Mouse (Mus musculus) ES-E14 (cell line): ENCODE results near the gene Olfr600.
"Not testable (repeated sequence)": the region's sequence is repeated elsewhere in the genome, so short reads cannot be mapped to it uniquely, and the experiment has no call there.

ENCODE experiments used
- CHD2 ChIP-seq: IDR thresholded peaks from 2 replicates; pipeline ENCODE4 v1.6.1; 2014; ENCODE audit warnings: mild to moderate bottlenecking, low read depth, low read length, inconsistent platforms
- ZC3H11A ChIP-seq: IDR thresholded peaks from 2 replicates; pipeline ENCODE4 v1.6.1; 2012; ENCODE audit warnings: low read depth, mild to moderate bottlenecking, inconsistent platforms, low read length, borderline replicate concordance
- ZNF384 ChIP-seq: IDR thresholded peaks from 2 replicates; pipeline ENCODE4 v1.6.1; 2012; ENCODE audit warnings: low read depth, low read length, inconsistent platforms

DNA sequence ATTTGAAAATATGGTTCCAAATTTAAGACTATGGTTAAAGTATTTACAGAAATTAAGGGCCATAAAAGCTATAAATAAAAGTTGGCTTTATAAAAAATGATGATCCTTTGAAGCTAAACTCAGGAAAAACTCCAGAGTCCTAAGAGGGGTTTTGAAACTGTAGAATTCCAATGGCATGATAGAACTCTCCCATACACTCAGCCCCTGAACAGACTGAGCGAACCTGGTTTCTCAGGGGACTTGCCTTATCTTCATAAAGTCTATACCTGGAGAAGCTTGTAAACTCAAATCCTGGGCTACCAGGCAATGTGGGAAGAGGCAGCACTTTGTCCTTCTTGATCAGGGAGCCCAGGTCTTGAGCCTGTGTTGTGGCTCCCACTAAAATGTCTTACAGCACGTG lies 44.1 kb downstream of the Olfr600 start, which contains the start of gene Olfr596:
- TF ChIP-seq ZC3H11A, ZNF384, CHD2: not testable (repeated sequence)
